Mouse (Mus musculus): ENCODE data around the gene Kcnip2.
"Not testable (repeated sequence)": the region's sequence is repeated elsewhere in the genome, so short reads cannot be mapped to it uniquely, and the experiment has no call there.

The Kcnip2 gene

DNA sequence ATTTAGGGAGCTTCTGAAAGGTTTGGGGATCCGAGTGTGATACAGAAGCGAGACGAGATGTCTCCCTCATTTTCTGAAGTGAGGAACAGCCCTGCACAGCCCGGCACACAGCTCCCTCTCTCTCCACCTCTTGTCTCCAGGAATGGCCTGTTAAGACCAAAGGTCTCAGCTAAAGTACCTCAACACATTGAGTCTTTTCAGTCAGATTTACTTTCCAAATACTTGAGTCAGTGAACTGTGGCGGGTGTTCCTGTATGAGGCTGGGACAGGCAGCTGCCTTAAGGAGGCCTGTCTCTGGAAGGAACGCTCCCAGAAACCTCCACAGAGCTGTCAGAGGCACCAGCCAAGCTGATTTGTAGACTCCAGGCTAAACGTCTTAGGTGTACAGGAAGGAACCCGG lies 866 bp upstream of the Kcnip2 start:
- TF ChIP-seq CTCF (conservative IDR thresholded peaks at IDR 0.05; ENCODE audit: low read length) (no peak), POU5F1 (IDR thresholded peaks at IDR 0.05; ENCODE audit: borderline replicate concordance, low read length) (no peak), NANOG (IDR thresholded peaks at IDR 0.05; ENCODE audit: borderline replicate concordance, low read length) (no peak)
- peaks cover 8% of the 10 kb centered on the region; the same call in 1 of the 2 replicates for H3K36me3 ChIP-seq (ENCODE audit: insufficient read depth, low read length)
- peak overlapping the region; percentile 80 for H3K4me3 ChIP-seq (replicated peaks; ENCODE audit: low read length)
- H3K4me1 ChIP-seq (replicated peaks; ENCODE audit: low read depth, low read length) = peaks cover 92% of the 10 kb centered on the region
- H3K9me3 ChIP-seq (ENCODE audit: low read length) = no peaks in the 10 kb centered on the region
- peaks cover 6% of the 10 kb centered on the region; the same call in 1 of the 2 replicates for H3K27me3 ChIP-seq (ENCODE audit: insufficient read depth, low read length)

DNA sequence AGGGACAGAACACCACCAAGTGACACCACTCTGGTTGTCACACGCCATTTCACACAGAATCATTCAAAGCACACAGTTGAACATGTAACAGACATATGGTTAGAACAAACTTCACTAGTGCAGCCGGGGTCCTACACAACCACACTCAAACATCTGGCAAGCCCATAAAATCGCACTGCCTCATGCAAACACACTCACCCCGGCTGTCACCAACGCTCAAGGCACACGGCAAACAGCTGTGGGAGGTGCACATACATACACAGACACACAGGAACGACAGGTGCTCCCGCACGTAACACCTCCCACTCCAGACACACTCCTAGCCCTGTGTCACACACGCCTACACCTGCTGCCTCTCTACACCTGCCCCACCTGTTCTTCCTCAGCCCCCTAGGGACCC lies 691 bp downstream of the Kcnip2 start:
- H3K4me1 ChIP-seq (replicated peaks; ENCODE audit: low read depth, low read length) = peaks cover 91% of the 10 kb centered on the region
- peak overlapping the region; percentile 80 for H3K4me3 ChIP-seq (replicated peaks; ENCODE audit: low read length)
- H3K27me3 ChIP-seq (ENCODE audit: insufficient read depth, low read length) = peaks cover 6% of the 10 kb centered on the region; the same call in 1 of the 2 replicates
- peaks cover 8% of the 10 kb centered on the region; the same call in 1 of the 2 replicates for H3K36me3 ChIP-seq (ENCODE audit: insufficient read depth, low read length)
- TF ChIP-seq POU5F1 (IDR thresholded peaks at IDR 0.05; ENCODE audit: borderline replicate concordance, low read length) (no peak), CTCF (conservative IDR thresholded peaks at IDR 0.05; ENCODE audit: low read length) (no peak), NANOG (IDR thresholded peaks at IDR 0.05; ENCODE audit: borderline replicate concordance, low read length) (no peak)
- H3K9me3 ChIP-seq (ENCODE audit: low read length) = no peaks in the 10 kb centered on the region

DNA sequence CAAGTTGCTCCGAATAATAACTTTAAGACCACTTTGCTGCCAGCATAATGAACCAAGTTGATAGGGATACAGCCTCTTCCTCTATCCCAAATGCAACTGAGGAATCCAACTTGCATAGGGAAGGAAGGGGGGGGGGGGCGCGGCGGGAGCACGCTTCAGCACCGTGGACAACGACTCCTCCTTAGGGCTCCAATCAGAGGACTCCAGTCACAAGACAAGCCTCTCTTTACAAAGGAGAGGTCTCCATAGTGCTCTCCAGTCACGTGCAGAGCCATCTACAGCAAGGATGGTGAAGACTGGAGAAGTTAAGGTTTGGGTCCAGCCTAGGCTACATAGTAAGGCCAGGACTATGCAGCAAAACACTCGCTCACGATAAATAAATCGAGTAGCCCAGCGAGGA lies 2.1 kb downstream of the Kcnip2 start:
- Histone ChIP-seq H3K4me3 (replicated peaks; ENCODE audit: low read length) (peak overlapping the region; percentile 32; the same call in 1 of the 2 replicates), H3K4me1 (replicated peaks; ENCODE audit: low read depth, low read length) (peaks cover 83% of the 10 kb centered on the region), H3K27me3 (ENCODE audit: insufficient read depth, low read length) (peaks cover 6% of the 10 kb centered on the region; the same call in 1 of the 2 replicates), H3K9me3 (ENCODE audit: low read length) (no peaks in the 10 kb centered on the region), H3K36me3 (ENCODE audit: insufficient read depth, low read length) (peaks cover 4% of the 10 kb centered on the region; the same call in 1 of the 2 replicates)
- no peak for TF ChIP-seq POU5F1 (IDR thresholded peaks at IDR 0.05; ENCODE audit: borderline replicate concordance, low read length)
- 0 out of 2 replicates have a peak, but pooled peaks have one; percentile 6 for TF ChIP-seq NANOG (IDR thresholded peaks at IDR 0.05; ENCODE audit: borderline replicate concordance, low read length)

DNA sequence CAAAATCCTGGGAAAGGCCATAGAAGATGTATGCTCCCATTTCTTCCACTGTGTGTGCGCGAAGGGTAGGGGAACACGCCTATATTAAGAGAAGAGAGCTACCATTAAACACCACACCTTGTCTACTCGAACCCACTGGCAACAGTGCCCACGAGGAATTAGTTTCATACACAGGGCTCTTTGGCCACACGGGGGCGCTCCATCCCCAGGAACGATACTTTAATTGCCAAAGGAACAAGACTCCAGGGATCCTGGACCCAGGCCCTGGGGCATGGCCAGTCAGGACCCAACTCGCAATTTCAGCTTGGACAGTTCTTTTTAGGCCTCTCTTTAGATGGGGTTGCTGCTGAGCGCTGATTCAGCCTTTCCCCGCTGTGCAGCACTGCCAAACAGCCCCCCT lies 2.6 kb downstream of the Kcnip2 start:
- Histone ChIP-seq H3K36me3 (ENCODE audit: insufficient read depth, low read length) (no peaks in the 10 kb centered on the region), H3K9me3 (ENCODE audit: low read length) (no peaks in the 10 kb centered on the region), H3K27me3 (ENCODE audit: insufficient read depth, low read length) (peaks cover 6% of the 10 kb centered on the region; the same call in 1 of the 2 replicates), H3K4me3 (replicated peaks; ENCODE audit: low read length) (peak overlapping the region; percentile 32; the same call in 1 of the 2 replicates), H3K4me1 (replicated peaks; ENCODE audit: low read depth, low read length) (peaks cover 78% of the 10 kb centered on the region)
- TF ChIP-seq NANOG (IDR thresholded peaks at IDR 0.05; ENCODE audit: borderline replicate concordance, low read length) (no peak), CTCF (conservative IDR thresholded peaks at IDR 0.05; ENCODE audit: low read length) (peak; percentile 81)

DNA sequence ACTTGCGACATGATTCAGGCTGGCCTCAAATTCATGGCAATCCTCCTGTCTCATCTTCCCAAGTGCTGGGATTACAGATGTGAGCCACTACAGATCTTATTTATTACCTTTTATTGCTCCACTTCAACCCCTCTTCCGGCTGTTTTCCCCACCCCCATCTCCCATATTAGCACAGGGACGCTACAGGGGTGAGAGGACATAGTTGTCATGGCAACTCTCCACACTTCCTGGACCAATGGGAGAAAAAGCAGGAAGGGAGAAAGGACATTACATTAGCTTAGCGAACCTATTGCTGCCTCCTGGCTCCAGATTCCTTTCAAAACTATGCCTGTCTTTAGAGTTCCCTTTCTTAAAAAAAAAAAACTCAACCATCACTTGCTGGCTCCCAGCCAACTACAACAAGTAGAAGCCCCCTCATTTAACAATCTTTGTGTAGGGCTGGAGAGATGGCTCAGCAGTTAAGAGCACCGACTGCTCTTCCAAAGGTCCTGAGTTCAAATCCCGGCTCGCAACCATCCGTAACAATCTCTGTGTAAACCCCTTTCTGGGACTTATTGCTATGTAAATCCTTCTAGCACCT lies 3.1 kb downstream of the Kcnip2 start:
- Histone ChIP-seq H3K4me3 (replicated peaks; ENCODE audit: low read length) (peak overlapping the region; percentile 82), H3K36me3 (ENCODE audit: insufficient read depth, low read length) (no peaks in the 10 kb centered on the region), H3K27me3 (ENCODE audit: insufficient read depth, low read length) (peaks cover 6% of the 10 kb centered on the region; the same call in 1 of the 2 replicates), H3K9me3 (ENCODE audit: low read length) (no peaks in the 10 kb centered on the region), H3K4me1 (replicated peaks; ENCODE audit: low read depth, low read length) (peaks cover 73% of the 10 kb centered on the region)
- TF ChIP-seq POU5F1 (IDR thresholded peaks at IDR 0.05; ENCODE audit: borderline replicate concordance, low read length) (no peak), CTCF (conservative IDR thresholded peaks at IDR 0.05; ENCODE audit: low read length) (no peak), NANOG (IDR thresholded peaks at IDR 0.05; ENCODE audit: borderline replicate concordance, low read length) (no peak)

DNA sequence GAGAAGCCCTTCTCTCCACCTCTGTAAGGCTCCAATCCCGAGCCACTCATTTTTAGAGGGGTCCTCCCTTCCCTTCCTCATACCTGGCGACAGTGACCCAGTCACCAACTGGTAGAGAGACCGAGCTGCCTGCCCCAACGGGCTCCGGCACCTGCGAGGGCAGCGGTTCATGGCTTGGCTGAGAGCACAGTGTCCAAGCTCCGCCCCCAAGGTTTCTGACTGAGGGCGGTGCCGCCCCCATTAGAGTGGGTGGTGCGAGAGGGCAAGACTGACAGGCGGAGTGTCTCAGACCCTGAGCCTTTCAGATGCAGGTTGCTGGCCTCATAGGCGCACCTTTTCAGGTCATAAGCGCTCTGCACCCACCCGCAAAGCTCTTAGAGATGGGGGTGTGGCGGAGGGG lies 3.7 kb downstream of the Kcnip2 start:
- TF ChIP-seq CTCF (conservative IDR thresholded peaks at IDR 0.05; ENCODE audit: low read length) = no peak
- no peaks in the 10 kb centered on the region for H3K36me3 ChIP-seq (ENCODE audit: insufficient read depth, low read length)
- H3K9me3 ChIP-seq (ENCODE audit: low read length) = no peaks in the 10 kb centered on the region
- H3K4me3 ChIP-seq (replicated peaks; ENCODE audit: low read length) = peak overlapping the region; percentile 82
- H3K4me1 ChIP-seq (replicated peaks; ENCODE audit: low read depth, low read length) = peaks cover 66% of the 10 kb centered on the region
- H3K27me3 ChIP-seq (ENCODE audit: insufficient read depth, low read length) = peaks cover 6% of the 10 kb centered on the region; the same call in 1 of the 2 replicates

DNA sequence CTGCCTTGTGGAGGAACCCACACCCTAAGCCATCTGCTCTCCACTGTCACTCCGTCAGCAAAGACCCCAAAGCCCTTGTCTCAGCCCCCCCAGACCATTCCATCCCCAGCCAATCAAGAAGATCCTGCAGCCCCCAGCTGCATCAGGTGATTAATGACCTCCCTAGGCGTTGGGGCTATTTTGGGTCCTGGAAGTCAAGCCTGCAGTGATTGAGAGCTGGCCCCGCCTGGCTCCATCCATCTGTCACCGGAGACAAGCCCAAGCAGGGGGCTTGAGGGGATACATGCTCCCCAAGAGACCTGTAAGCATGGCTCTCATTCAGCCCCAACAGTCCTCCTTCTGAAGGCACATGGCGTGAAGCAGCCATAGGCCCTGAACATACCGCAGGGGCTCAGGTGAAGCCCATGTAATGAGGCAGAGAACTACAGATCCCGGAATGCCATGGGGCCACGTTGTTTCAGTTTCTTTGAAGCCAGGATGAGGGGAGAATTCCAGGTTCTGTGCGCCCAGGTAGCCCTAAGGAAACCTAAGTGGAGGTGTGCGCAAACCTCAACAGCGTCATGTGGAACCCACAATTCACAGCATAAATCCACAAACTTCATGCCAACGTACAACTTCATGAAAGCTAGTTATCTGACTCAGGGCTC lies 4.7 kb downstream of the Kcnip2 start:
- TF ChIP-seq CTCF (conservative IDR thresholded peaks at IDR 0.05; ENCODE audit: low read length) = no peak
- TF ChIP-seq POU5F1 (IDR thresholded peaks at IDR 0.05; ENCODE audit: borderline replicate concordance, low read length) = no peak
- TF ChIP-seq NANOG (IDR thresholded peaks at IDR 0.05; ENCODE audit: borderline replicate concordance, low read length) = no peak
- Histone ChIP-seq H3K4me3 (replicated peaks; ENCODE audit: low read length) (peak overlapping the region; percentile 82), H3K27me3 (ENCODE audit: insufficient read depth, low read length) (peaks cover 6% of the 10 kb centered on the region; the same call in 1 of the 2 replicates), H3K9me3 (ENCODE audit: low read length) (no peaks in the 10 kb centered on the region), H3K36me3 (ENCODE audit: insufficient read depth, low read length) (no peaks in the 10 kb centered on the region), H3K4me1 (replicated peaks; ENCODE audit: low read depth, low read length) (peaks cover 56% of the 10 kb centered on the region)

DNA sequence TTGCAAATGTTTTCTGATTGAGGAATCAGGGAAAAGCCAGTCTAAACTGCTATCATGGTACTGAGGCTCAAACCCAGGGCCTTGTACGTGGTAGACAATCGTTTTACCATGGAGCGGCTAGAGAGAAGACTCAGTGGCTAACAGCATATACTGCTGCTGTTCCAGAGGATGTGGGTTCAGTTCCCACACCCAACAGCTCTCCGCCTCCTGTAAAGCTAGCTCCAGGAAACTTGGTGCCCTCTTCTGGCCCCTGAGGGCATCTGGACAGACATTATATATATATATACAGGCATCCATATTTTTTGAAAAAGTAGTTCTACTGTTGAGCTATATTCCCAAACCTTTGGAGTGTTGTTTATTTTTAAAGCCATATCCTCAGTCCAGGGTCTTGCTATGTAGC lies 8.1 kb downstream of the Kcnip2 start:
- TF ChIP-seq CTCF (conservative IDR thresholded peaks at IDR 0.05; ENCODE audit: low read length) (no peak), NANOG (IDR thresholded peaks at IDR 0.05; ENCODE audit: borderline replicate concordance, low read length) (no peak), POU5F1 (IDR thresholded peaks at IDR 0.05; ENCODE audit: borderline replicate concordance, low read length) (no peak)
- H3K27me3 ChIP-seq (ENCODE audit: insufficient read depth, low read length) = no peaks in the 10 kb centered on the region
- no peaks in the 10 kb centered on the region for H3K36me3 ChIP-seq (ENCODE audit: insufficient read depth, low read length)
- no peak overlapping the region for H3K4me3 ChIP-seq (replicated peaks; ENCODE audit: low read length)
- no peaks in the 10 kb centered on the region for H3K9me3 ChIP-seq (ENCODE audit: low read length)
- H3K4me1 ChIP-seq (replicated peaks; ENCODE audit: low read depth, low read length) = peaks cover 49% of the 10 kb centered on the region

DNA sequence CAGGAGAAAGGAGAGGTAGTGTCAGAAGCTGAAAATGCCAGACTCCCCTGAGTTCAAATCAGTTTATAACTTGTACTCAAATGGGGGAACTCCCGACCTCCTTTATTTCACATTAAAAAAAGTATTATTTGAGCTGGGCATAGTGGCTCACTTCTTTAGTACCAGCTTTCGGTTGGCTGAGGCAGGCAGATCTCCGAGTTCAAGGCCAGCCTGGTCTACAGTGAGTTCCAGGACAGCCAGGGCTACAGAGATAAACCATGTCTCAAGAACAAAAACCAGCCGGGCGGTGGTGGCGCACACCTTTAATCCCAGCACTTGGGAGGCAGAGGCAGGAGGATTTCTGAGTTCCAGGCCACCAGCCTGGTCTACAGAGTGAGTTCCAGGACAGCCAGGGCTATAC lies 10.0 kb downstream of the Kcnip2 start:
- H3K4me1 ChIP-seq (replicated peaks; ENCODE audit: low read depth, low read length) = peaks cover 36% of the 10 kb centered on the region
- not testable (repeated sequence) for H3K27me3 ChIP-seq (ENCODE audit: insufficient read depth, low read length); H3K9me3 ChIP-seq (ENCODE audit: low read length); H3K36me3 ChIP-seq (ENCODE audit: insufficient read depth, low read length); H3K4me3 ChIP-seq (replicated peaks; ENCODE audit: low read length)

Data from E14TG2a.4 (cell line).